Mouse (Mus musculus) lung, embryonic 16.5 days (tissue): ENCODE results near the gene Unc93a2. TPM values are rescaled to one million over a fixed set of nuclear protein-coding genes. Genes with fewer than 3 reads are reported as not detected.

ENCODE experiments used
- polyA plus RNA-seq: library from polyadenylated mRNA; unstranded; fragments of >200 nt; fragmentation: Nextera tagmentation; extraction: Ambion mirVana; gene quantifications from 2 replicates; pipeline ENCODE4 v1.2.1, GENCODE M21; 2015

The Unc93a2 gene
- polyA plus RNA-seq, 1 experiment from 2014 or later, result not detected

Other genes starting within 250 kb of the Unc93a2 start
- gene Rps6ka2, start 215.3 kb downstream of the Unc93a2 start, polyA plus RNA-seq, result 10.5 and 10.6 TPM in 2 replicates
- not detected in 2 replicates for gene Tcp10a, start 60.8 kb downstream of the Unc93a2 start, polyA plus RNA-seq
- not detected in 2 replicates for gene Ttll2, start 32.8 kb downstream of the Unc93a2 start, polyA plus RNA-seq
- not detected in 2 replicates for gene Gm49630, start 13.5 kb downstream of the Unc93a2 start, polyA plus RNA-seq